Mouse (Mus musculus): ENCODE results near the gene Gm11444.

Gene Gm11444

GRCm38 (mm10) chr11:85835753-85836522 lies 14.2 kb downstream of the Gm11444 start:
- peak in 1 of 2 experiments; percentile 30 for DNase-seq

GRCm38 (mm10) chr11:85835001-85835752 lies 15.0 kb downstream of the Gm11444 start:
- no peak for DNase-seq

DNA sequence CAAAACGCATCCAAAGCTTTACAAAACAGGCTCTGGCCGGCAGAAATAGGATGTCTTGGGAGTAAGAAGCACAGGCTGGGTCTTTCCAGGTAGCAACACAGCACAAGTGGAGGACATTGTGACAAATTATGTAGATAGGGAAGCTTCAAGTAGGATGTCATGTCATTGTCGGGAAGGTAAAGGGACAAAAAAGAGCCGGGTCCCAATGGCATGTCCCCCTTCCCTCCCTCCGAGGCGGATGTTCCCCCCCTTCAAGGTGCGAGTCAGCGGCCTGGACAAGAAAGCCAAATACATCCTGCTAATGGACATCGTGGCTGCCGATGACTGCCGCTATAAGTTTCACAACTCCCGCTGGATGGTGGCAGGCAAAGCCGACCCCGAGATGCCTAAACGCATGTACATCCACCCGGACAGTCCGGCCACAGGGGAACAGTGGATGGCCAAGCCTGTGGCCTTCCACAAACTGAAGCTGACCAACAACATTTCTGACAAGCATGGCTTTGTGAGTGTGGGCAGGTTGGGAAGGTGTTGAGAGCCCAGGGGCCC lies 15.7 kb downstream of the Gm11444 start:
- no peak for DNase-seq

DNA sequence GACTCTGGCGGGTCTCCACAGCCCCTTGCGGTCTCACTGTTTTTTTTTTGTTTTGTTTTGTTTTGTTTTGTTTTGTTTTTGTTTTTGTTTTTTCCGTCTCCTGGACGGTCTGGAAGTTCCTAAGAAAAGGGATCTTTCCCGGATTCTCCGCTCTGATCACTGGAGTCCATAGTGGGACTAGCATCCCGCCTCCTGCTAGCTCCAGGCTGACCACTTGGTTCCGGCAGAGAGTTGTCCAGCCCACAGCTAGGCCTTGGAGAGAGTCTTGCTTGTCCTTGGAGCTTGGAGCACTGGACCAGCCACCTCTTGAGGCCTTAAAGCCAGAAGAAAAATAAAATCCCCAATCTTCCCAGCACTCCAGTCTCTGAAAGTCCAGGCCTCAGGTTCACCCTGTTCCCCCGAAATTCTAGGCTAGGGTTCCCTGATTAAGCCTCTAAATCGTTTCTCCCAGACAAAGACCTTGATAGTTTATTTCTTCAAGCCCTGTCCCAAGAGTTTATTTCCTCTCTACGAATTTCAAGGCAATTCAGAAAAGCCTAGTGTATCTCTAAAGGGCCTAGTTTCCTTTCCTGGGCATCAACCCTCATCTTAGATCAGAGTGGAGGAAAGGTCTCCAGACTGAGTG lies 16.3 kb downstream of the Gm11444 start:
- peak in 1 of 2 experiments; percentile 54 for DNase-seq

DNA sequence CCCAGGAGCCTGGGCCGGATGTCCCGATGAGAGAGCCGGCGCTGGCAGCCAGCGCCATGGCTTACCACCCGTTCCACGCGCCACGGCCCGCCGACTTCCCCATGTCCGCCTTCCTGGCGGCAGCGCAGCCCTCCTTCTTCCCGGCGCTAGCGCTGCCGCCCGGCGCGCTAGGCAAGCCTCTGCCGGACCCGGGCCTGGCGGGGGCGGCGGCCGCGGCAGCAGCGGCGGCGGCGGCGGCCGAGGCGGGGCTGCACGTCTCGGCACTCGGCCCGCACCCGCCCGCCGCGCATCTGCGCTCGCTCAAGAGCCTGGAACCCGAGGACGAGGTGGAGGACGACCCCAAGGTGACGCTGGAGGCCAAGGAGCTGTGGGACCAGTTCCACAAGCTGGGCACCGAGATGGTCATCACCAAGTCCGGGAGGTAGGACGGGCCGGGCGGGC lies 17.0 kb downstream of the Gm11444 start:
- peak in 1 of 2 experiments; percentile 31 for DNase-seq

GRCm38 (mm10) chr11:85832231-85832924 lies 17.8 kb downstream of the Gm11444 start, which contains the start of gene Tbx2:
Tbx2 (plus strand) TSS chr11:85832551.
- DNase-seq, result no peak

GRCm38 (mm10) chr11:85831656-85832230 lies 18.4 kb downstream of the Gm11444 start:
- no peak for DNase-seq

- peak in 1 of 2 experiments; percentile 28 for DNase-seq
Measured at GRCm38 (mm10) chr11:85830901-85831341, 19.2 kb downstream of the Gm11444 start.

DNA sequence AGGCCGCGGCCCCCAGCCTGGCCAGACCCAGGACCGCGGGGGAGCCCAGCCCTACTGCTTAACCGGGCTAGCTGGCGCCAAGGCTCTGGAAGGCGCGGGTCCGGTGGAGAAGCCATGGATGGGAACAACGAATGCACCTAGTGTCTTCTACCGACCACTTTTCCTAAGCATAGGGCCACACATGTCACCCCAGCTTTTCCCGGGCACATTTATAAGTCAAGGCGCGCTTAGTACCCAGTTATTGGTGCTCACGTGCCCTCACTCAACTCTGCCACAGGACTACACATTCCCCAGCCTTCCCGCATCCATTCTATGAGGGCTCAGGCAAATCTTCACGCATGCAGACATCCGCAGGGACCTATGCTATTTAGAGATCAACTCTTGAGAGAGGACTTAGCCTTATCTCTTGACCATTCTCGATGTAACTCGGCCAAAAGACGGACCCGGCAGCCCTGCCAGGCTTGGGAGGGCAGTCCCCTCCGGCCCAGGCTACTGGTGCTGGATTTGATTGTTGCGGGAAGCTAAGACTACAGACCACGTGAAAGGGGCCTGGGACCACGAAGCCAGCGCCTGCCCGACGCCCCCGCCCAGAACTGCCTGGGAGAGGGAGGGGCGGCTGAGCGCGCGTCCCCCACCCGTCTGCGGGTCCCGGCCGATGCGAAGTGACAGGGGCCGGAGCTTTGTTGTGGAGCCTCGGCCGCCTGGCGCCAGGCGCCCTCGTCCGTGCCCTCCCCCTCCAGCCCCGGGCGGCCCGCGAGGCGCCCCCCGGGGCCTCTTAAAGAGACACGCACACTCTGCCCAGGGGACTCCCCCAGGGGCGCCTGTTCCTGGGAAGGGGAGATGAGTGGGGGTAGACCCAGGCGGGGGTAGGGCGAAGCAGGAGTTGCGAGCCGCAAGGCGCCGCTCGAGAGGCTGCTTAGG lies 20.4 kb downstream of the Gm11444 start:
- no peak for DNase-seq

GRCm38 (mm10) chr11:85828691-85829519 lies 21.2 kb downstream of the Gm11444 start:
- DNase-seq, result no peak

DNA sequence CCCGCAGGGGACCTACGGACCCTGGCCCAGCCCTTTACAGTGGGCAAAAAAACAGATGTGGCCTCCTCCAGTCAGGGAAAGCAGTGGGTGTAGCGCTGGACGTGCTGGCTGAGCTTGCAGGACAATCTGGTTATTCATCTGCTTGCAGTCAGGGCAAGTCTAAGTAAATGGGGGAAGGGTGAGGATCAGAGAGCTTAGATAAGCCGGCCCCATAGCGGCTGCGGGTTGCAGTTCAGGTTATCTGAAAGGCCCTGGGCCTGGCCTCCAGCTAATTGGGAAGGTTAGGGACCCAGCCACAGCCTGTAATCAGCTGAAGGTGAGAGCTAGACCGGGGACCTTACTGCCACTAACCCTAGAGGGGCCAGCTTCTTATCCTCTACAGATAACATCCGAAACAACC lies 22.8 kb downstream of the Gm11444 start:
- DNase-seq, result no peak

- no peak for DNase-seq
Measured at GRCm38 (mm10) chr11:85825823-85826222, 24.3 kb downstream of the Gm11444 start.

GRCm38 (mm10) chr11:85825031-85825430 lies 25.1 kb downstream of the Gm11444 start:
- DNase-seq, result no peak

DNA sequence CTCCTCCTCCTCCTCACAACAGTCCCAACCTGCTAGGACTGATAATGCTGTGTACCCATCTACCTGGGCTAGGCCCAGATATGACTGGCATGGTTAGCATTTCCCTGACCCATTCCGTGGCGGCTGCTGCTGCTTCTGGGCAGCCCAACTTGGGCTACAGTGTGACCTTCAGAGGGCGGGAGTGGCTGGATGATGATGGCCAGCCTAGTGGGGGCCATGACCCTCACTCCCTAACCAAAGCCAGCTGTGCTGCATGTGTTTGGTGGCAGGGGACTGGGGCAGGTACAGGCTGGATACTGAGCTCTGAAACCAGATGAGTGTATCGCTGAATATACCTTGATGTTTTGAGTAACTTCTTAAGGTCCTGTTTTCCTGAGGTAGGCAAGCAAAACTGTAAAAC lies 26.3 kb downstream of the Gm11444 start:
- no peak for DNase-seq

GRCm38 (mm10) chr11:85823181-85823580 lies 27.0 kb downstream of the Gm11444 start:
- DNase-seq, result peak; percentile 76 to 89

DNA sequence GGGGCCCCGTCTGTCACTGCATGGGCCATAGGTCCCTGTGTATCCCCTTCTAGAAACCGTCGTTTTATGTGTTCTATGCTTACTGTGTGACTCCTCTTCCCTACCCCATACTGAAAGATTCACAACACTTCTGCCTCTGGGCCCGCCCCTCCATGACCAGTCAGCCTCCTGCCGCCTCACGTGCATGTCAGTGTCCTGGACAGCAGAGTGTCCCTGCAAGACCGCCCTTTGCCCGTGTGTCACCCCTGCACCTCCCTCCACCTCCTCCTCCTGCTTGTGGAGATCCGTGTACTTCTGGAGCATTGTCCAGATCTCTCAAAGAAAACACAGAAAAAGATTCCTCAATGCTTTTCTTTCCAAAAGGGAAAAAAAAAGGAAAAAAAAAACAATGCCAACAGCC lies 28.5 kb downstream of the Gm11444 start:
- no peak for DNase-seq

- no peak for DNase-seq
Measured at GRCm38 (mm10) chr11:85820959-85821358, 29.2 kb downstream of the Gm11444 start.

DNA sequence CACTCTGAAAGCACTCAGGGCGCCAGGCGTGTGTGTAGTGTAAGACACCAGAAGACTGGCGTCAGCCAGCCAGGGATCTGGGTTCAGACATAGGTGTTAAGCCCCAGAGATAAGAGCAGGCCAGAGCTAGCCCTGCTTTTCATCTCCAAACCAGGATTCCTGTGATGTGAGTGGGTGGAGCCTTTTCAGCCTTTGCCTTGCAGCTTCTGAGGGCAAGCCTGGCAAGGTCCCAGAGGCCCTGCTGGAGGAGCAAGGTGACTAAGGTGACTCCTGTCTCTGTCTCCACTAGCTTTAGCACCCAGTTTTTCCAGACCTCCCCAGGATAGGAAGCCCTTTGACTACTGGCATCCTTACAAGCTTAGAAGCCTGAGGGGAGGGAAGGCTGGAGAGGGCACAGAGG lies 31.7 kb downstream of the Gm11444 start:
- DNase-seq, result no peak

DNA sequence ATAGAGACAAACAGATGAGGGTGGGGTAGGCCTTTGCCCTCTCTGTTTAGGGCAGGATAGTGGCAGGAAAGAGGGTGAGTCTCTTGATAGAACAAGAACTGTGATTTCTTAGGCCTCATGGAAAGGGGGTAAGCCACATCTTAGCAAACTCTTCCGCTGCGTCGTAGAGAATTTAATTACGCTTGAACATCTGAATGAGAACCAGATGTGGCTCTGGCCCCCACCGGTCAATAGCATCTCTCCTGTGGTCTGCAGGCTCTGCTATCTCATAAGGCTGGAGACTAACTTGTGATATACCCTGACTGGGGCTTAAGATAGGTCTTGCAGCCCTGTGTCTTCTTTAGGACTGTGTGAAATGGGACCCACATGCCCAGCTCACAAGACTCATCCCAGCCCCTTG lies 33.7 kb downstream of the Gm11444 start:
- no peak for DNase-seq

DNA sequence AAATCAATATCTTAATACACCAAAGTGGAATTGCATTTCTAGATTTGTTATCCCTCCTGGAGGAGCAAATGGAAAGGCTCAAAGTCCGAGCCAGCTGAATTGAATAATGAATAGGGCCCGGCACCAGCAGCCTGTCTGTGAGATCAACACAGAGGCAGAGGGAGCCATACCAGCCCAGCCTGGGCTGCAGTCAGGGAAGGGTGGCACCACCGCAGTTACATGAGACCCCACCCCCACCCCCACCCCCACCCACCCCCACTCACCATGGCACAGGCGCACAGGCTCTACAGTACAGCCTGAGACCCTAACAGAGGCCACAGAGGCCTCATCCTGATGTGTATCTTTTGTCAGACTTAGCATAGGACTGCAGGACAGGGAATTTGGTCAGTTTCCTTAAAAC lies 35.5 kb downstream of the Gm11444 start:
- DNase-seq, result no peak

All from cerebellum, postnatal 14 days (tissue).